In genomic region chr15:97992712-97993286, GRCm38 (mm10) we compare ENCODE assay signal across 8 mouse cellular contexts. TPM values are rescaled to one million over a fixed set of nuclear protein-coding genes. Genes with fewer than 3 reads are reported as not detected.
A peak's percentile ranks its signal among the peaks of the same experiment; 100 is the strongest.
DNase-seq lines count a peak whose midpoint lies in the region; ATAC-seq and TF ChIP-seq lines count a peak whose summit lies in the region.

No protein-coding gene starts in this region.

- WGBS in embryonic facial prominence, embryonic 14.5 days: 2% methylated on average over 18 of the region's 18 CpGs
- WGBS in heart, adult 2 months: 14% methylated on average over 18 of the region's 18 CpGs
- 2% methylated on average over 18 of the region's 18 CpGs for WGBS in midbrain, embryonic 12.5 days
- 10% methylated on average over 18 of the region's 18 CpGs for whole genome bisulfite sequencing in small intestine, adult 2 months

- no peaks in the 10 kb centered on the region for H3K9me3 ChIP-seq in embryonic facial prominence, embryonic 14.5 days (ENCODE audit: control insufficient read depth, low read length)
- H3K9me3 ChIP-seq in midbrain, embryonic 12.5 days: no peaks in the 10 kb centered on the region

- H3K4me1 ChIP-seq in embryonic facial prominence, embryonic 14.5 days (ENCODE audit: control insufficient read depth, insufficient read depth, low read length): peaks cover 36% of the 10 kb centered on the region
- no peaks in the 10 kb centered on the region; the same call in 1 of the 2 replicates for H3K4me1 ChIP-seq in heart, adult 2 months (ENCODE audit: control insufficient read depth, insufficient read depth, low read length)
- H3K4me1 ChIP-seq in midbrain, embryonic 12.5 days: peaks cover 56% of the 10 kb centered on the region
- H3K4me1 ChIP-seq in small intestine, adult 2 months (ENCODE audit: control insufficient read depth, insufficient read depth, insufficient read length, low read length): no peaks in the 10 kb centered on the region; the same call in 1 of the 2 replicates

- peak overlapping the region; percentile 53 for H3K9ac ChIP-seq in embryonic facial prominence, embryonic 14.5 days (ENCODE audit: low read depth, low read length)
- H3K9ac ChIP-seq in heart, adult 2 months (ENCODE audit: low read depth, low read length): no peak overlapping the region
- H3K9ac ChIP-seq in midbrain, embryonic 12.5 days (replicated peaks): peak overlapping the region; percentile 53

- peak; percentile 41 for DNase-seq in 3134 (ENCODE audit: extremely low read depth, insufficient read length, low spot score)
- peak; percentile 55 for DNase-seq in adrenal gland, postnatal 25 days
- DNase-seq in embryonic facial prominence, embryonic 14.5 days (ENCODE audit: low spot score): peak; percentile 98
- peak; percentile 73 to 81 for DNase-seq in heart, adult 2 months
- DNase-seq in kidney, adult 18-20 months: peak; percentile 76
- DNase-seq in left cerebral cortex, postnatal 4 days: peak; percentile 93

- H3K27me3 ChIP-seq in embryonic facial prominence, embryonic 14.5 days (replicated peaks; ENCODE audit: control insufficient read depth, insufficient read depth, low read length): no peaks in the 10 kb centered on the region
- no peaks in the 10 kb centered on the region for H3K27me3 ChIP-seq in heart, adult 2 months (ENCODE audit: control insufficient read depth, insufficient read depth, low read length)
- no peaks in the 10 kb centered on the region for H3K27me3 ChIP-seq in midbrain, embryonic 12.5 days
- H3K27me3 ChIP-seq in small intestine, adult 2 months (ENCODE audit: control insufficient read depth, insufficient read depth, low read length): no peaks in the 10 kb centered on the region

- peak overlapping the region; percentile 23 for H3K4me3 ChIP-seq in embryonic facial prominence, embryonic 14.5 days (ENCODE audit: low read depth, low read length)
- no peak overlapping the region for H3K4me3 ChIP-seq in heart, adult 2 months
- peak overlapping the region; percentile 25; the same call in 1 of the 2 replicates for H3K4me3 ChIP-seq in midbrain, embryonic 12.5 days
- H3K4me3 ChIP-seq in small intestine, adult 2 months (ENCODE audit: low read depth, low read length): 0 out of 2 replicates have a peak overlapping the region, but pooled peaks have one; percentile 14

- H3K27ac ChIP-seq in embryonic facial prominence, embryonic 14.5 days (replicated peaks; ENCODE audit: low read depth, low read length): peak overlapping the region; percentile 89
- H3K27ac ChIP-seq in heart, adult 2 months: no peak overlapping the region
- H3K27ac ChIP-seq in midbrain, embryonic 12.5 days (replicated peaks): peak overlapping the region; percentile 95
- no peak overlapping the region for H3K27ac ChIP-seq in small intestine, adult 2 months (ENCODE audit: insufficient read depth, low read depth, low read length)

- no peaks in the 10 kb centered on the region for H3K79me2 ChIP-seq in heart, adult 2 months (replicated peaks; ENCODE audit: control insufficient read depth, insufficient read depth, low read length)

- intact Hi-C loops in heart, adult 2 months (cut with DNase I): no loop called here
- intact Hi-C loops in left cerebral cortex, postnatal 4 days (cut with DNase I): no loop called here

- TF ChIP-seq EP300 in heart, adult 2 months (IDR thresholded peaks at IDR 0.05; ENCODE audit: insufficient read depth, low read depth, low read length): no peak

- TF ChIP-seq POLR2A in heart, adult 2 months (IDR thresholded peaks at IDR 0.05; ENCODE audit: insufficient read depth, low read depth, low read length): no peak
- no peak for TF ChIP-seq POLR2A in small intestine, adult 2 months (IDR thresholded peaks at IDR 0.05; ENCODE audit: low read depth, low read length)

- peaks cover 21% of the 10 kb centered on the region; the same call in 1 of the 2 replicates for H3K36me3 ChIP-seq in embryonic facial prominence, embryonic 14.5 days (ENCODE audit: control insufficient read depth, insufficient read depth, low read length)
- H3K36me3 ChIP-seq in heart, adult 2 months (ENCODE audit: control insufficient read depth, insufficient read depth, low read length): no peaks in the 10 kb centered on the region
- H3K36me3 ChIP-seq in midbrain, embryonic 12.5 days: peaks cover 54% of the 10 kb centered on the region
- H3K36me3 ChIP-seq in small intestine, adult 2 months (ENCODE audit: control insufficient read depth, insufficient read depth, low read length): no peaks in the 10 kb centered on the region

- TF ChIP-seq CTCF in heart, adult 2 months (IDR thresholded peaks at IDR 0.05): no peak
- TF ChIP-seq CTCF in small intestine, adult 2 months (IDR thresholded peaks at IDR 0.05; ENCODE audit: extremely low read depth, insufficient read length, insufficient replicate concordance, low read depth, low read length): no peak

- peak; percentile 96 for ATAC-seq in embryonic facial prominence, embryonic 14.5 days (ENCODE audit: low read depth)
- ATAC-seq in midbrain, embryonic 12.5 days (ENCODE audit: low FRiP score, low read depth): peak; percentile 91

- H3K4me2 ChIP-seq in embryonic facial prominence, embryonic 14.5 days (ENCODE audit: low read depth, low read length): peak overlapping the region; percentile 52
- H3K4me2 ChIP-seq in midbrain, embryonic 12.5 days (replicated peaks): peak overlapping the region; percentile 41

RNA-seq across cellular contexts. Expression of gene Col2a1, which starts 11.7 kb away (rescaled TPM):
- total RNA-seq in adrenal gland, postnatal 25 days (2021): not detected in 2 replicates
- 372 and 595 TPM in 2 replicates for polyA plus RNA-seq in embryonic facial prominence, embryonic 14.5 days (2014; fragmentation: Nextera tagmentation; extraction: Ambion mirVana)
- total RNA-seq in heart, adult 2 months (2021): under 1 TPM; 0.27 to 0.37 TPM
- 0.12 and 0.61 TPM in 2 replicates for polyA plus RNA-seq in heart, adult 2 months (2012; rRNA removed)
- total RNA-seq in left cerebral cortex, postnatal 4 days (2021): 1 to 10 TPM; 2.5 to 5.4 TPM
- polyA plus RNA-seq in midbrain, embryonic 12.5 days (2016; fragmentation: Nextera tagmentation; extraction: Ambion mirVana): 137 and 194 TPM in 2 replicates
- 0.03 TPM in 1 of 2 replicates, not detected in the other for polyA plus RNA-seq in small intestine, adult 2 months (2012; rRNA removed)

RNA-seq across cellular contexts. Expression of gene Tmem106c, which starts 28.8 kb away (rescaled TPM):
- total RNA-seq in adrenal gland, postnatal 25 days (2021): 43.9 and 68.2 TPM in 2 replicates
- polyA plus RNA-seq in embryonic facial prominence, embryonic 14.5 days (2014; fragmentation: Nextera tagmentation; extraction: Ambion mirVana): 47.2 and 51.6 TPM in 2 replicates
- 10 to 100 TPM; 10.2 to 11.1 TPM for total RNA-seq in heart, adult 2 months (2021)
- polyA plus RNA-seq in heart, adult 2 months (2012; rRNA removed): 21.9 and 37.0 TPM in 2 replicates
- 10 to 100 TPM; 18.0 to 20.1 TPM for total RNA-seq in left cerebral cortex, postnatal 4 days (2021)
- polyA plus RNA-seq in midbrain, embryonic 12.5 days (2016; fragmentation: Nextera tagmentation; extraction: Ambion mirVana): 52.8 and 58.2 TPM in 2 replicates
- polyA plus RNA-seq in small intestine, adult 2 months (2012; rRNA removed): 7.1 and 8.6 TPM in 2 replicates

Comparison
In these comparisons a context has a peak if more than half of its experiments do, and no peak if none do; other contexts are left out.
1. DNase-seq: peak in every context shown above with its lines; median percentile 98 in embryonic facial prominence, embryonic 14.5 days; 93 in left cerebral cortex, postnatal 4 days; 77 in heart, adult 2 months; 76 in kidney, adult 18-20 months; 55 in adrenal gland, postnatal 25 days; 41 in 3134.
2. H3K27ac ChIP-seq: peak in embryonic facial prominence, embryonic 14.5 days (single experiment) and midbrain, embryonic 12.5 days (single experiment); none in heart, adult 2 months (single experiment) and small intestine, adult 2 months (single experiment).
3. RNA of gene Col2a1, which starts 11.7 kb away (polyA plus RNA-seq): 372 to 595 TPM in embryonic facial prominence, embryonic 14.5 days and 137 to 194 TPM in midbrain, embryonic 12.5 days; 0.12 to 0.61 TPM in heart, adult 2 months and 0.03 TPM in small intestine, adult 2 months; every median in the first group is over 10 times any median in the second.